Comparison of ENCODE assay signal across 13 mouse cellular contexts in genomic region chr10:120128601-120129277, GRCm38 (mm10). TPM values are rescaled to one million over a fixed set of nuclear protein-coding genes. Genes with fewer than 3 reads are reported as not detected.
DNase-seq lines count a peak whose midpoint lies in the region; ATAC-seq and TF ChIP-seq lines count a peak whose summit lies in the region.
"Had no signal": no experiment of that assay in that cellular context is flagged by ENCODE, and none has a peak within 500 bp of the region (broad histone marks: within the 10 kb centered on the region; RNA-seq: fewer than 3 reads in every experiment).

No protein-coding gene starts in this region.

- H3K4me3 ChIP-seq in heart, embryonic 16.5 days (ENCODE audit: low read length): peak overlapping the region; percentile 17; the same call in 1 of the 2 replicates
- peak overlapping the region; percentile 8; the same call in 1 of the 2 replicates for H3K4me3 ChIP-seq in cortical plate, adult 2 months (ENCODE audit: insufficient read depth, low read length)
- no peak overlapping the region for H3K4me3 ChIP-seq in liver, embryonic 15.5 days (replicated peaks)
- H3K4me3 ChIP-seq: embryonic facial prominence, embryonic 13.5 days; layer of hippocampus, adult 2 months; myocyte had no signal

- no peak for ATAC-seq in heart, embryonic 16.5 days (replicated peaks; ENCODE audit: extremely low read depth, insufficient read depth, low FRiP score)
- ATAC-seq in liver, embryonic 15.5 days (ENCODE audit: insufficient read depth): no peak

- intact Hi-C loops in heart, postnatal 14 days (cut with DNase I): loop anchor here (2.0 to 5.0 kb wide), 2 partner anchors 324 to 481 kb away; no protein-coding TSS in a partner anchor

- no peak for TF ChIP-seq CTCF in cortical plate, adult 2 months (IDR thresholded peaks at IDR 0.05; ENCODE audit: extremely low read depth, insufficient read depth, low read length)

- H3K4me2 ChIP-seq in heart, embryonic 16.5 days (ENCODE audit: low read depth, low read length): peak overlapping the region; percentile 45
- peak overlapping the region; percentile 1; the same call in 1 of the 2 replicates for H3K4me2 ChIP-seq in liver, embryonic 15.5 days
- H3K4me2 ChIP-seq: embryonic facial prominence, embryonic 13.5 days had no signal

- DNase-seq in heart, postnatal 14 days: no peak
- DNase-seq in kidney, adult 11 months: peak; percentile 46
- no peak for DNase-seq in right cerebral cortex, adult 18-20 months
- DNase-seq in layer of hippocampus, adult 18-20 months (ENCODE audit: low spot score in 2 of 2): no peak
- no peak for DNase-seq in retina, embryonic 14.5 days (ENCODE audit: low spot score)
- DNase-seq: right cerebral cortex, postnatal 4 days; thymus, adult 2 months had no signal

- no peak for TF ChIP-seq POLR2A in cortical plate, adult 2 months (IDR thresholded peaks at IDR 0.05; ENCODE audit: extremely low read depth, insufficient read depth, low read length)

- no peaks in the 10 kb centered on the region for H3K4me1 ChIP-seq in heart, embryonic 16.5 days (ENCODE audit: control insufficient read depth, insufficient read depth, low read length)
- H3K4me1 ChIP-seq in cortical plate, adult 2 months (ENCODE audit: control insufficient read depth, insufficient read depth, low read length): no peaks in the 10 kb centered on the region
- H3K4me1 ChIP-seq in liver, embryonic 15.5 days (replicated peaks): no peaks in the 10 kb centered on the region

- no peaks in the 10 kb centered on the region for H3K27me3 ChIP-seq in heart, embryonic 16.5 days (ENCODE audit: control insufficient read depth, insufficient read depth, low read length)
- H3K27me3 ChIP-seq in liver, embryonic 15.5 days: peaks cover 8% of the 10 kb centered on the region; the same call in 1 of the 2 replicates

- no peak overlapping the region for H3K27ac ChIP-seq in heart, embryonic 16.5 days (ENCODE audit: low read length)
- no peak overlapping the region for H3K27ac ChIP-seq in cortical plate, adult 2 months (ENCODE audit: insufficient read depth, low read length)
- H3K27ac ChIP-seq in liver, embryonic 15.5 days (replicated peaks): no peak overlapping the region
- H3K27ac ChIP-seq: embryonic facial prominence, embryonic 13.5 days; layer of hippocampus, adult 2 months had no signal

- no peak overlapping the region for H3K9ac ChIP-seq in heart, embryonic 16.5 days (ENCODE audit: low read length)
- H3K9ac ChIP-seq in liver, embryonic 15.5 days: no peak overlapping the region
- H3K9ac ChIP-seq: embryonic facial prominence, embryonic 13.5 days had no signal

- H3K9me3 ChIP-seq in heart, embryonic 16.5 days (replicated peaks; ENCODE audit: control insufficient read depth, low read length): no peaks in the 10 kb centered on the region
- no peaks in the 10 kb centered on the region for H3K9me3 ChIP-seq in liver, embryonic 15.5 days (replicated peaks)
- H3K9me3 ChIP-seq: embryonic facial prominence, embryonic 13.5 days had no signal

- 38% methylated on average over 13 of the region's 13 CpGs for WGBS in heart, embryonic 16.5 days
- 31% methylated on average over 13 of the region's 13 CpGs for WGBS in liver, embryonic 15.5 days (ENCODE audit: insufficient replicate concordance)

- H3K36me3 ChIP-seq in heart, embryonic 16.5 days (ENCODE audit: control insufficient read depth, insufficient read depth): no peaks in the 10 kb centered on the region
- H3K36me3 ChIP-seq in liver, embryonic 15.5 days (replicated peaks): no peaks in the 10 kb centered on the region
- H3K36me3 ChIP-seq: embryonic facial prominence, embryonic 13.5 days had no signal

RNA-seq across cellular contexts. Expression of gene Helb, which starts 16.0 kb away (rescaled TPM):
- 7.2 and 9.1 TPM in 2 replicates for polyA plus RNA-seq in heart, embryonic 16.5 days (2015; fragmentation: Nextera tagmentation; extraction: Ambion mirVana)
- 10 to 100 TPM; 13.0 to 13.2 TPM for total RNA-seq in heart, postnatal 14 days (2021)
- 3.9 and 6.2 TPM in 2 replicates for polyA plus RNA-seq in cortical plate, adult 2 months (2012; rRNA removed)
- 7.4 and 8.2 TPM in 2 replicates for polyA plus RNA-seq in liver, embryonic 15.5 days (2015; fragmentation: Nextera tagmentation; extraction: Ambion mirVana)
- total RNA-seq in layer of hippocampus, adult 18-20 months (2021): 1 to 10 TPM; 3.7 to 3.8 TPM
